In the genomic region with DNA sequence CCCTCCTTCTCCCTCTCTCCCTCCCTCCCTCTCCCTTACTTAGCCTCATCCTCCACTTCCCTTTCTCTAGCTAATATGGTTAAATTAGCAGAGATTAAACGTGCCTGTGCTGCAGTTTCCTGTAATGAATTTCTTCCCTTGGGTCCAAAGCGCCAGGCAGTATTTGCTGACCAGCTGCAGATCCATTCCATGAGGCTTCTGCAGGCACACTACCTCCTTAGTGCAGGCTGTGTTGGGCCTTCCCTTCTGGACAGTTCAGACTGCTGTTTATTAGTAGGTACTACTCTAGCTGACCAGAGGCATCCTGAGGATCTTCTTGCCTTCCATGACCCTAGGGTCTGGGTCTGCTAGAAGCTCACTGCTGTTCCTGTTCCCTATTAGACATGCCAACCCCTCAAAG, we compare ENCODE assay signal across 23 mouse cellular contexts.
DNase-seq lines count a peak whose midpoint lies in the region; ATAC-seq and TF ChIP-seq lines count a peak whose summit lies in the region.
"Had no signal": no experiment of that assay in that cellular context is flagged by ENCODE, and none has a peak within 500 bp of the region (broad histone marks: within the 10 kb centered on the region; RNA-seq: fewer than 3 reads in every experiment).

No protein-coding gene starts in this region.

- DNase-seq in hindbrain, embryonic 14.5 days (ENCODE audit: low spot score) = no peak
- no peak for DNase-seq in hindbrain, postnatal 0 days (ENCODE audit: low spot score)
- no peak for DNase-seq in neural tube, embryonic 10.5 days (ENCODE audit: extremely low spot score, low spot score)
- peak; percentile 65 for DNase-seq in MN1 (ENCODE audit: low spot score)
- no peak for DNase-seq in heart, adult 8-10 months (ENCODE audit: low spot score)
- DNase-seq: adrenal gland, adult 2 months; adrenal gland, postnatal 10 days; adrenal gland, postnatal 25 days; B cell, adult 2 months; cerebellum, adult 11 months; cerebellum, adult 18-20 months; cerebellum, adult 9-10 months; cerebellum, postnatal 10 days; cerebellum, postnatal 25 days had no signal

- WGBS in hindbrain, embryonic 12.5 days = 56% methylated on average over 2 of the region's 2 CpGs
- WGBS in hindbrain, embryonic 14.5 days = 48% methylated on average over 2 of the region's 2 CpGs
- WGBS in hindbrain, embryonic 15.5 days = 43% methylated on average over 2 of the region's 2 CpGs
- WGBS in hindbrain, postnatal 0 days = 27% methylated on average over 2 of the region's 2 CpGs
- 35% methylated on average over 2 of the region's 2 CpGs for WGBS in neural tube, embryonic 14.5 days

- no peaks in the 10 kb centered on the region for H3K36me3 ChIP-seq in hindbrain, embryonic 12.5 days
- no peaks in the 10 kb centered on the region for H3K36me3 ChIP-seq in hindbrain, embryonic 14.5 days (replicated peaks; ENCODE audit: control insufficient read depth, insufficient read depth)
- H3K36me3 ChIP-seq in hindbrain, embryonic 15.5 days = no peaks in the 10 kb centered on the region
- no peaks in the 10 kb centered on the region for H3K36me3 ChIP-seq in hindbrain, postnatal 0 days (ENCODE audit: insufficient read depth, low read length)
- no peaks in the 10 kb centered on the region for H3K36me3 ChIP-seq in neural tube, embryonic 14.5 days (ENCODE audit: control insufficient read depth, insufficient read depth, low read length)
- H3K36me3 ChIP-seq: embryonic facial prominence, embryonic 10.5 days; embryonic facial prominence, embryonic 12.5 days; forebrain, embryonic 15.5 days; G1E had no signal

- no peak for ATAC-seq in hindbrain, embryonic 12.5 days (ENCODE audit: low FRiP score)
- ATAC-seq in hindbrain, embryonic 14.5 days (ENCODE audit: low FRiP score) = no peak
- peak; percentile 59; the same call in 1 of the 2 replicates for ATAC-seq in hindbrain, embryonic 15.5 days (ENCODE audit: low FRiP score, low read depth)
- ATAC-seq in hindbrain, postnatal 0 days = no peak
- ATAC-seq in neural tube, embryonic 14.5 days (ENCODE audit: low read depth) = peak; percentile 51; the same call in 1 of the 2 replicates
- ATAC-seq: CD4-positive, CD25-positive, alpha-beta regulatory T cell, adult 4 months; forebrain, embryonic 13.5 days; forebrain, embryonic 15.5 days had no signal

- H3K4me2 ChIP-seq in hindbrain, embryonic 12.5 days (replicated peaks) = no peak overlapping the region
- no peak overlapping the region for H3K4me2 ChIP-seq in hindbrain, embryonic 14.5 days (replicated peaks)
- H3K4me2 ChIP-seq in hindbrain, embryonic 15.5 days = no peak overlapping the region
- no peak overlapping the region for H3K4me2 ChIP-seq in hindbrain, postnatal 0 days (ENCODE audit: low read depth, low read length)
- H3K4me2 ChIP-seq in neural tube, embryonic 14.5 days (ENCODE audit: low read depth, low read length) = no peak overlapping the region
- H3K4me2 ChIP-seq: embryonic facial prominence, embryonic 12.5 days; forebrain, embryonic 13.5 days; forebrain, embryonic 15.5 days had no signal

- no peak for TF ChIP-seq CTCF in hindbrain, postnatal 0 days (IDR thresholded peaks at IDR 0.05; ENCODE audit: low read depth)

- H3K27ac ChIP-seq in hindbrain, embryonic 12.5 days = peak overlapping the region; percentile 8; the same call in 1 of the 2 replicates
- H3K27ac ChIP-seq in hindbrain, embryonic 14.5 days = no peak overlapping the region
- no peak overlapping the region for H3K27ac ChIP-seq in hindbrain, embryonic 15.5 days (replicated peaks)
- H3K27ac ChIP-seq in hindbrain, postnatal 0 days = no peak overlapping the region
- no peak overlapping the region for H3K27ac ChIP-seq in neural tube, embryonic 14.5 days (ENCODE audit: low read depth, low read length)
- H3K27ac ChIP-seq: embryonic facial prominence, embryonic 10.5 days; embryonic facial prominence, embryonic 12.5 days; forebrain, embryonic 13.5 days; forebrain, embryonic 15.5 days had no signal

- H3K4me3 ChIP-seq in hindbrain, embryonic 12.5 days = no peak overlapping the region
- no peak overlapping the region for H3K4me3 ChIP-seq in hindbrain, embryonic 14.5 days (replicated peaks; ENCODE audit: low read length)
- no peak overlapping the region for H3K4me3 ChIP-seq in hindbrain, embryonic 15.5 days
- no peak overlapping the region for H3K4me3 ChIP-seq in hindbrain, postnatal 0 days (ENCODE audit: low read length)
- H3K4me3 ChIP-seq in neural tube, embryonic 14.5 days (ENCODE audit: low read depth, low read length) = no peak overlapping the region
- H3K4me3 ChIP-seq: embryonic facial prominence, embryonic 10.5 days; embryonic facial prominence, embryonic 12.5 days; forebrain, embryonic 13.5 days; forebrain, embryonic 15.5 days had no signal

- H3K9ac ChIP-seq in hindbrain, embryonic 12.5 days = no peak overlapping the region
- no peak overlapping the region for H3K9ac ChIP-seq in hindbrain, embryonic 14.5 days
- no peak overlapping the region for H3K9ac ChIP-seq in hindbrain, embryonic 15.5 days
- no peak overlapping the region for H3K9ac ChIP-seq in hindbrain, postnatal 0 days (replicated peaks; ENCODE audit: low read length)
- H3K9ac ChIP-seq in neural tube, embryonic 14.5 days (replicated peaks; ENCODE audit: low read depth, low read length) = no peak overlapping the region
- H3K9ac ChIP-seq: embryonic facial prominence, embryonic 12.5 days; forebrain, embryonic 13.5 days; forebrain, embryonic 15.5 days had no signal

- no peaks in the 10 kb centered on the region for H3K27me3 ChIP-seq in hindbrain, embryonic 12.5 days
- H3K27me3 ChIP-seq in hindbrain, embryonic 14.5 days (ENCODE audit: control insufficient read depth, insufficient read depth, low read length) = no peaks in the 10 kb centered on the region
- no peaks in the 10 kb centered on the region for H3K27me3 ChIP-seq in hindbrain, embryonic 15.5 days
- no peaks in the 10 kb centered on the region for H3K27me3 ChIP-seq in hindbrain, postnatal 0 days (ENCODE audit: insufficient read depth, low read length)
- no peaks in the 10 kb centered on the region for H3K27me3 ChIP-seq in neural tube, embryonic 14.5 days (ENCODE audit: control insufficient read depth, insufficient read depth, low read length)
- H3K27me3 ChIP-seq: embryonic facial prominence, embryonic 12.5 days; forebrain, embryonic 13.5 days; forebrain, embryonic 15.5 days had no signal

- no peaks in the 10 kb centered on the region for H3K9me3 ChIP-seq in hindbrain, embryonic 12.5 days (replicated peaks)
- no peaks in the 10 kb centered on the region for H3K9me3 ChIP-seq in hindbrain, embryonic 14.5 days (ENCODE audit: control insufficient read depth, low read length)
- H3K9me3 ChIP-seq in hindbrain, embryonic 15.5 days = no peaks in the 10 kb centered on the region
- no peaks in the 10 kb centered on the region for H3K9me3 ChIP-seq in hindbrain, postnatal 0 days (ENCODE audit: low read length)
- H3K9me3 ChIP-seq in neural tube, embryonic 14.5 days (ENCODE audit: control insufficient read depth, low read length) = no peaks in the 10 kb centered on the region
- H3K9me3 ChIP-seq: embryonic facial prominence, embryonic 10.5 days; embryonic facial prominence, embryonic 12.5 days; forebrain, embryonic 13.5 days; forebrain, embryonic 15.5 days; G1E had no signal

- H3K4me1 ChIP-seq in hindbrain, embryonic 12.5 days = peaks cover 25% of the 10 kb centered on the region
- peaks cover 10% of the 10 kb centered on the region for H3K4me1 ChIP-seq in hindbrain, embryonic 14.5 days (replicated peaks; ENCODE audit: control insufficient read depth, insufficient read depth, low read length)
- H3K4me1 ChIP-seq in hindbrain, embryonic 15.5 days (replicated peaks) = peaks cover 22% of the 10 kb centered on the region
- H3K4me1 ChIP-seq in hindbrain, postnatal 0 days (ENCODE audit: insufficient read depth, low read length) = peaks cover 10% of the 10 kb centered on the region
- peaks cover 11% of the 10 kb centered on the region for H3K4me1 ChIP-seq in neural tube, embryonic 14.5 days (ENCODE audit: control insufficient read depth, insufficient read depth, low read length)

Comparison
In these comparisons a context has a peak if more than half of its experiments do, and no peak if none do; other contexts are left out.
1. ATAC-seq: peak in hindbrain, embryonic 15.5 days (single experiment) and neural tube, embryonic 14.5 days (single experiment); none in hindbrain, embryonic 12.5 days (single experiment), hindbrain, embryonic 14.5 days (single experiment) and hindbrain, postnatal 0 days (single experiment).